Mouse (Mus musculus) gastrocnemius, postnatal 4 days (tissue): ENCODE results near the gene Spindoc. TPM values are rescaled to one million over a fixed set of nuclear protein-coding genes. Genes with fewer than 3 reads are reported as not detected.

Experiments used
- DNase-seq, 2 experiments: peaks; one replicate each; pipeline ENCODE4 v3.0.0; 2021 to 2022; ENCODE audit warnings: low spot score in 2 of 2, mixed read lengths in 2 of 2
- long read RNA-seq, 2 experiments: library from polyadenylated mRNA; stranded (forward); transcript quantifications; one replicate each; pipeline ENCODE4 v2.0.0; 2021
- total RNA-seq, 2 experiments: library from RNA; stranded (reverse); gene quantifications; 2 replicates each; pipeline ENCODE4 v1.2.3; 2021

Gene Spindoc
- total RNA-seq: 10 to 100 TPM; 18.2 to 20.1 TPM
- long read RNA-seq, experiment 1, partial matches to known transcripts: 0 of 15 reads
- long read RNA-seq, experiment 1, other reads (novel, unspliced or antisense): 10 of 15 reads
- long read RNA-seq, experiment 2, transcript Spindoc-201 (6 exons, 3,152 nt): major isoform, 7 of 19 reads
- long read RNA-seq, experiment 2, partial matches to known transcripts: 6 of 19 reads
- long read RNA-seq, experiment 2, other reads (novel, unspliced or antisense): 3 of 19 reads

- DNase-seq: peak; percentile 98
Observed at GRCm38 (mm10) chr19:7382903-7383865, at the start of gene Spindoc. TSS of gene Spindoc (minus strand) at chr19:7382994.

- DNase-seq: no peak
Observed at GRCm38 (mm10) chr19:7425398-7425775, 42.6 kb upstream of the Spindoc start.

GRCm38 (mm10) chr19:7424590-7425397, 42.0 kb upstream of the Spindoc start:
- DNase-seq: no peak

GRCm38 (mm10) chr19:7424131-7424530, 41.3 kb upstream of the Spindoc start:
- no peak for DNase-seq

GRCm38 (mm10) chr19:7423656-7424030, 40.8 kb upstream of the Spindoc start:
- no peak for DNase-seq

GRCm38 (mm10) chr19:7423028-7423655, 40.3 kb upstream of the Spindoc start:
- peak; percentile 83 to 86 for DNase-seq

- DNase-seq: no peak
Observed at GRCm38 (mm10) chr19:7422656-7423027, 39.8 kb upstream of the Spindoc start.

- DNase-seq: peak; percentile 31 to 62
Observed at GRCm38 (mm10) chr19:7421602-7422591, 39.1 kb upstream of the Spindoc start.

- no peak for DNase-seq
Observed at GRCm38 (mm10) chr19:7420841-7421601, 38.2 kb upstream of the Spindoc start.

GRCm38 (mm10) chr19:7420108-7420507, 37.3 kb upstream of the Spindoc start:
- no peak for DNase-seq

- DNase-seq: no peak
Observed at GRCm38 (mm10) chr19:7419134-7419533, 36.3 kb upstream of the Spindoc start.

GRCm38 (mm10) chr19:7417911-7418849, 35.4 kb upstream of the Spindoc start:
- DNase-seq: peak; percentile 78 to 86

GRCm38 (mm10) chr19:7416834-7417735, 34.3 kb upstream of the Spindoc start, which contains the start of gene 2700081O15Rik:
TSS of gene 2700081O15Rik (plus strand) at chr19:7417625.
- DNase-seq: peak; percentile 64 to 83

- no peak for DNase-seq
Observed at GRCm38 (mm10) chr19:7415916-7416833, 33.4 kb upstream of the Spindoc start.

GRCm38 (mm10) chr19:7412361-7412760, 29.6 kb upstream of the Spindoc start:
- no peak for DNase-seq
